Mouse (Mus musculus): ENCODE measurements at regions not wholly inside any gene's neighbourhood (a gene's known extent, or its start where the extent isn't known, plus 50 kb on each side); places are given as distances from the start of the nearest gene placed in this dataset.
A peak's percentile ranks its signal among the peaks of the same experiment; 100 is the strongest.

- Histone ChIP-seq H3K4me3 (ENCODE audit: low read depth, low read length) (peak overlapping the region; percentile 33), H3K9me3 (ENCODE audit: control insufficient read depth) (no peaks in the 10 kb centered on the region), H3K9ac (ENCODE audit: low read depth, low read length) (no peak overlapping the region), H3K4me1 (replicated peaks; ENCODE audit: control insufficient read depth, insufficient read depth, low read length) (no peaks in the 10 kb centered on the region), H3K4me2 (replicated peaks; ENCODE audit: low read depth) (peak overlapping the region; percentile 69), H3K36me3 (ENCODE audit: control insufficient read depth, insufficient read depth) (no peaks in the 10 kb centered on the region), H3K27ac (ENCODE audit: low read depth, low read length) (no peak overlapping the region), H3K27me3 (replicated peaks; ENCODE audit: control insufficient read depth, insufficient read depth, low read length) (peaks cover 51% of the 10 kb centered on the region)
- ATAC-seq = no peak
- under 1% methylated on average over 34 of the region's 34 CpGs for WGBS
- TF ChIP-seq CTCF (IDR thresholded peaks at IDR 0.05; ENCODE audit: low read depth) = no peak
These were observed 111.8 kb upstream of the Six2 start for GRCm38 (mm10) chr17:85799865-85800356.

- no peaks in the 10 kb centered on the region for H3K9me3 ChIP-seq (ENCODE audit: control insufficient read depth)
- no peaks in the 10 kb centered on the region for H3K4me1 ChIP-seq (replicated peaks; ENCODE audit: control insufficient read depth, insufficient read depth, low read length)
- H3K36me3 ChIP-seq (ENCODE audit: control insufficient read depth, insufficient read depth) = no peaks in the 10 kb centered on the region
- peaks cover 53% of the 10 kb centered on the region for H3K27me3 ChIP-seq (replicated peaks; ENCODE audit: control insufficient read depth, insufficient read depth, low read length)
- 4% methylated on average over 22 of the region's 22 CpGs for WGBS
- no peak for TF ChIP-seq CTCF (IDR thresholded peaks at IDR 0.05; ENCODE audit: low read depth)
- no peak overlapping the region for H3K27ac ChIP-seq (ENCODE audit: low read depth, low read length)
- no peak overlapping the region for H3K9ac ChIP-seq (ENCODE audit: low read depth, low read length)
- peak overlapping the region; percentile 33 for H3K4me3 ChIP-seq (ENCODE audit: low read depth, low read length)
- H3K4me2 ChIP-seq (replicated peaks; ENCODE audit: low read depth) = peak overlapping the region; percentile 69
- no peak for ATAC-seq
These were observed 111.2 kb upstream of the Six2 start for GRCm38 (mm10) chr17:85799081-85799864.

- Histone ChIP-seq H3K9ac (ENCODE audit: low read depth, low read length) (no peak overlapping the region), H3K4me2 (replicated peaks; ENCODE audit: low read depth) (no peak overlapping the region), H3K36me3 (ENCODE audit: control insufficient read depth, insufficient read depth) (no peaks in the 10 kb centered on the region), H3K4me1 (replicated peaks; ENCODE audit: control insufficient read depth, insufficient read depth, low read length) (no peaks in the 10 kb centered on the region), H3K27ac (ENCODE audit: low read depth, low read length) (no peak overlapping the region), H3K27me3 (replicated peaks; ENCODE audit: control insufficient read depth, insufficient read depth, low read length) (peaks cover 53% of the 10 kb centered on the region), H3K9me3 (ENCODE audit: control insufficient read depth) (no peaks in the 10 kb centered on the region), H3K4me3 (ENCODE audit: low read depth, low read length) (no peak overlapping the region)
- no peak for ATAC-seq
- 75% methylated on average over 5 of the region's 5 CpGs for WGBS
- no peak for TF ChIP-seq CTCF (IDR thresholded peaks at IDR 0.05; ENCODE audit: low read depth)
These were observed 109.7 kb upstream of the Six2 start for GRCm38 (mm10) chr17:85797755-85798154.

DNA sequence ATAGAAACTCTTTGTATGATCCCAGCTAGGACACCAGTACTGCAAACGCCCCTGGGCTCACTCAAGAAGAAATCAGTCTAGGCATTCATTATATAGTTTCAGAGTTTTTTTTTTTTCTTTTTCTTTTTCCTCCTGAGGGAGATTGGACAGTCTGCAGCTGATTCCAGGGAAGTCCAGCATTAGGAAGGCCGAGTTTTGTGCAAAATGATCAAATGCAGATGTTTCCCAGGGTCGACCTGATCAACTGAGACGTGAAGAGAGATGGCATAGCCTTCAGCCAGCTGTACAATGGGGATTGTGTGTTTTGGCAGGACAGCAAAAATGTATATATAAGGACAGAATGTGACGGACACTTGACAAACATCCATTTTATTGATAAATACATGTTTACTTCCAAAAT is 107.7 kb upstream of the Six2 start:
- no peak for TF ChIP-seq CTCF (IDR thresholded peaks at IDR 0.05; ENCODE audit: low read depth)
- Histone ChIP-seq H3K9me3 (ENCODE audit: control insufficient read depth) (no peaks in the 10 kb centered on the region), H3K36me3 (ENCODE audit: control insufficient read depth, insufficient read depth) (no peaks in the 10 kb centered on the region), H3K4me3 (ENCODE audit: low read depth, low read length) (no peak overlapping the region), H3K9ac (ENCODE audit: low read depth, low read length) (no peak overlapping the region), H3K4me1 (replicated peaks; ENCODE audit: control insufficient read depth, insufficient read depth, low read length) (no peaks in the 10 kb centered on the region), H3K27ac (ENCODE audit: low read depth, low read length) (no peak overlapping the region), H3K4me2 (replicated peaks; ENCODE audit: low read depth) (no peak overlapping the region), H3K27me3 (replicated peaks; ENCODE audit: control insufficient read depth, insufficient read depth, low read length) (peaks cover 43% of the 10 kb centered on the region)
- ATAC-seq = no peak
- WGBS = 40% methylated on average over 5 of the region's 5 CpGs

DNA sequence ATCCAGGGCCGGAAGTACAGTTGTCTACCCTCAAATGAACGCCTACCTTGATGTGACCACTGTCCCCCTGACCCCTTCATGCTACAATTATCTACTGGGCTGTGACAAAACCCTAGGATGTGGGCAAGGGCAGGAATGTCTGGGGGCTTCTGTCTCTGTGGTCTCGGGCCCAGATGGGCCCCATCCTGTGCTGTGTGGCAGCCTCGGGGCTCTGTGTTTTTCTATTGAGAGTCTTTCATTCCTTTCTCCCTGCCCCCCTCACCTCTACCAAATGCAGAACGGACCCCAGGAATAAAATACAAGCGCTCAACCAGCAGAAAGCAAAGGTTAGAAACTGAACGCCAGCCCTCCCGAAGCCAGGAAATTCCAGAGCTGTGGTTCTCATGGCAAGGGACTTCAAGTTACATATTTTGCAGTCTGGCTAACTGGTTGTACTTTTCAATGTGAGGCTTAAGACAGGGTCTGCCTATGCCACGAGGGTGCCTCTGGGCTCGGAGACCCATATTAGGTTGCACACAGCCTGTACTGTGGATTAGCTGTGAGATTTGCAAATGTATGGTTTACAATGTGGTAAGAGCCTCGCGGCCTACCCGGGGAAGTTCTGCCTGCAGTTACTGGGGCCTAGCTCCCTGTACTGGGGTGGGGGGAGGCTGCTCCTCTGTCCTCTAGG is 97.7 kb upstream of the Six2 start:
- no peak for ATAC-seq
- Histone ChIP-seq H3K36me3 (ENCODE audit: control insufficient read depth, insufficient read depth) (no peaks in the 10 kb centered on the region), H3K4me3 (ENCODE audit: low read depth, low read length) (no peak overlapping the region), H3K4me2 (replicated peaks; ENCODE audit: low read depth) (no peak overlapping the region), H3K27ac (ENCODE audit: low read depth, low read length) (no peak overlapping the region), H3K9ac (ENCODE audit: low read depth, low read length) (no peak overlapping the region), H3K4me1 (replicated peaks; ENCODE audit: control insufficient read depth, insufficient read depth, low read length) (no peaks in the 10 kb centered on the region), H3K27me3 (replicated peaks; ENCODE audit: control insufficient read depth, insufficient read depth, low read length) (no peaks in the 10 kb centered on the region), H3K9me3 (ENCODE audit: control insufficient read depth) (no peaks in the 10 kb centered on the region)
- WGBS = 73% methylated on average over 13 of the region's 13 CpGs
- no peak for TF ChIP-seq CTCF (IDR thresholded peaks at IDR 0.05; ENCODE audit: low read depth)

DNA sequence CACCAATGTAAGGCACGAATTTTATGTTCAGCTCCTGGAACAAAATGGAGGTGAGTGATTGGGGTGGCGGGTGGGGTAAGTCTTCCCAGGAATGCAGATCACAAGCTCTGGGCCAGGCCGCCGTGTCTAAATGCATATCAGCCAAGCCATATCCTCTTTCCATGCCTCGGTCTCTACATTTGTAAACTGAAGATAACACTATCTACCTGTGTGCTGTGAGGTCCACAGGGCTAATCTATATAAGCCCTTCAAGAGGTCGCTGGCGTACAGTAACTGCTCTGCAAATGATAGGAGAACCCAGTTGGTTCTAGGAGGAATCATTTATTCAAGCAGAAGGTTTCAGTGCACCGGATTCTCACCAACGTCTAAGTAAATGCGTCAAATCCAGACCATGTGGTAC is 92.4 kb upstream of the Six2 start:
- no peaks in the 10 kb centered on the region for H3K9me3 ChIP-seq (ENCODE audit: control insufficient read depth)
- no peaks in the 10 kb centered on the region for H3K27me3 ChIP-seq (replicated peaks; ENCODE audit: control insufficient read depth, insufficient read depth, low read length)
- no peaks in the 10 kb centered on the region for H3K4me1 ChIP-seq (replicated peaks; ENCODE audit: control insufficient read depth, insufficient read depth, low read length)
- WGBS = 71% methylated on average over 10 of the region's 10 CpGs
- no peak for ATAC-seq
- no peak overlapping the region for H3K4me2 ChIP-seq (replicated peaks; ENCODE audit: low read depth)
- no peak overlapping the region for H3K4me3 ChIP-seq (ENCODE audit: low read depth, low read length)
- H3K9ac ChIP-seq (ENCODE audit: low read depth, low read length) = no peak overlapping the region
- TF ChIP-seq CTCF (IDR thresholded peaks at IDR 0.05; ENCODE audit: low read depth) = no peak
- H3K27ac ChIP-seq (ENCODE audit: low read depth, low read length) = no peak overlapping the region
- H3K36me3 ChIP-seq (ENCODE audit: control insufficient read depth, insufficient read depth) = no peaks in the 10 kb centered on the region

All from intestine, postnatal 0 days (tissue).